Mouse (Mus musculus) left cerebral cortex, adult 2 months (tissue): ENCODE results near the gene Ptafr. TPM values are rescaled to one million over a fixed set of nuclear protein-coding genes. Genes with fewer than 3 reads are reported as not detected.
A peak's percentile ranks its signal among the peaks of the same experiment; 100 is the strongest.
"Not testable (repeated sequence)": the region's sequence is repeated elsewhere in the genome, so short reads cannot be mapped to it uniquely, and the experiment has no call there.

Source experiments
- DNase-seq, 2 experiments: peaks; one replicate each; pipeline ENCODE4 v3.0.0; 2021 to 2022; ENCODE audit warnings: low spot score in 2 of 2, mixed read lengths in 1 of 2; ENCODE audit errors: extremely low spot score in 1 of 2
- H3K27ac ChIP-seq: fragments of 200-600 bp; 2 replicates; pipeline ENCODE4 v1.8.1; 2022
- H3K4me3 ChIP-seq: fragments of 200-600 bp; 2 replicates; pipeline ENCODE4 v1.8.1; 2022
- CTCF ChIP-seq: fragments of 200-600 bp; IDR thresholded peaks from 2 replicates; pipeline ENCODE4 v1.8.1; 2022; ENCODE audit warnings: antibody characterized with exemption, mild to moderate bottlenecking, moderate library complexity
- intact Hi-C: fragments of 180-260 bp; cut with DNase I; formaldehyde crosslinking; loops from one replicate; pipeline ENCODE4 v1.15.1; 2025
- total RNA-seq, 2 experiments: library from RNA; stranded (reverse); gene quantifications; 2 replicates each; pipeline ENCODE4 v1.2.3; 2021

Ptafr gene
- total RNA-seq, 2 experiments from 2014 or later: 1.00 to 1.2 TPM

DNA sequence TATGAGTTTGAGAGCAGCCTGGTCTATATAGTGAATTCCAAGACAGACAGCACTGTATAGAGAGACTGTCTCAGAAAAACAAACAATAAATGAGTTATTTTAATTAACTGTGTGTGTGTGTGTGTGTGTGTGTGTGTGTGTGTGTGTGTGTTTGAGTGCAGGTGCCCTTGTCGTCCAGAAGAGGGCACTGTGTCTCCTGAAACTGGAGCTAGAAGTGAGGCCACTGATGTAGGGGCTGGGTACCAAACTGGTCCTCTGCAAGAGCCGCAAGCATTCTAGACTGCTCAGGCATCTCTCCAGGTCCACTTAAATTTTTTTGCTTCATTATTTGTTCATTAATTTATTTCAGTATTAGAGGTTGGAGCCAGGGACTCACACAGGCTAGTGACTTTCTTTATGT lies 35.0 kb downstream of the Ptafr start:
- Histone ChIP-seq H3K4me3 (no peak overlapping the region), H3K27ac (no peak overlapping the region)
- intact Hi-C loops: no loop called here
- DNase-seq: no peak
- TF ChIP-seq CTCF: no peak

DNA sequence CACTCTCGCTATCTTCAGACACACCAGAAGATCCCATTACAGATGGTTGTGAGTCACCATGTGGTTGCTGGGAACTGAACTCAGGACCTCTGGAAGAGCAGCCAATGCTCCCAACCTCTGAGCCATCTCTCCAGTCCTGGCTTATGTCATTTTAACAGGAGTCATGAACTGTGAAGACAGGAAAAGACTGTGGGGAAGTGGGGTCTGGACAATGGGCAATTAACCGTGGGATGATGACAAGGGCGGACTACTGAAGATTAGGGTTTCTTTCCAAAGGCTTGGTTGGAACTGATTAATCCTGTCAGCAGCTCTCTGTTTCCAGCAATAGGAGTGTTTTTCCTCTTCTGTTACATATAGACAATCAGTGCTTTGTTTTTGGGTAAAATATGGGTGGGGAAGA lies 35.9 kb downstream of the Ptafr start:
- no peak for DNase-seq
- Histone ChIP-seq H3K27ac (no peak overlapping the region), H3K4me3 (no peak overlapping the region)
- TF ChIP-seq CTCF: no peak
- intact Hi-C loops: no loop called here

DNA sequence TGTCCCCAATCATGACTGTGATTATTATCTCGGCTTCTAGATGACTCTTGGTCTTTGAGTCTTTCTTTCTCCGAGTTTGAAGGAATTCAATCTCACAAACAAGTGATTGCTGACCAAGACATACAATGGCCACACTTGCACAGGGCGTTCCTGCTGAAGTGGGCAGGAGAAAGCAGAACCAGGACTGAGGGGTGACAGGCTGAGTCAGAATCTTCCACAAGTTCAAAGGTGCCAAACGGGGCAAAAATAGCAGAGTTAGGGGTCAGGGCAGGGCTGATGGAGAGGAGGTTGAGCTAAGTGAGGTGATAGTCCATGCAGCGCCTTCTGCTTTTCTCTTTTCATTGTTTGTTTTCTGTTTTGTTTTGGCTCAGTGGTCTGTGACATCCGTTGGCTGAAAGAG lies 36.6 kb downstream of the Ptafr start:
- H3K27ac ChIP-seq: no peak overlapping the region
- no peak for TF ChIP-seq CTCF
- no peak overlapping the region for H3K4me3 ChIP-seq
- intact Hi-C loops: no loop called here
- no peak for DNase-seq

DNA sequence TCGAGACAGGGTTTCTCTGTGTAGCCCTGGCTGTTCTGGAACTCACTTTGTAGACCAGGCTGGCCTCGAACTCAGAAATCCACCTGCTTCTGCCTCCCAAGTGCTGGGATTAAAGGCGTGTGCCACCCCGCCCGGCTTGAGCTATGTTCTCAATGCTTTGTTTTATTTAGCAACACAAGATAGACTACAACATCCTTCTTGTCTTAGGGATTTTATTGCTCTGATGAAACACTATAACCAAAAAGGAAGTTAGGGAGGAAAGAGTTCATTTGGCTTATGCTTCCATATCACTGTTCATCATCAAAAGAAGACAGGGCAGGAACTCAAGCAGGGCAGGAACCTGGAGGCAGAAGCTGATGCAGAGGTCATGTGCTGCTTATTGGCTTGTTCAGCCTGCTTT lies 37.4 kb downstream of the Ptafr start:
- DNase-seq, intact Hi-C loops, H3K4me3 ChIP-seq, H3K27ac ChIP-seq: not testable (repeated sequence)

DNA sequence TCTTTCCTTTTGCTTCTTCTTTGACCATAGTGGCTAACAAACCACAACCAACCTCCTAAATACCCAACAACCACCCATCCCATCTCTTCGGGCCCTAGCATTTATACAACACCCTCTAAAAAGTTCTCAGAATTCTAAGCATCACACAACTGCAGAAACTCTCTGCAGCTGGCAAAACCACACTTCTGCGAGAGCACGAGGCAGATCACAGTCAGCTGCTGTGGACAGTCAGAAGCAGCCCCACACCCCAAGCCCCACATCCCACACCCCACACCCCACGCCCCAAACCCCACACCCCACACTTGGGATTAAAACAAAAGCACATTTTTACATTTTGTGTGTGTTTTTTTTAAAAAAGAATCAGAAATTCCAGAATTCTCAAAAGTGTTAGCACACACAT lies 39.6 kb downstream of the Ptafr start:
- no peak overlapping the region for H3K27ac ChIP-seq
- H3K4me3 ChIP-seq: no peak overlapping the region
- TF ChIP-seq CTCF: no peak
- intact Hi-C loops: no loop called here
- no peak for DNase-seq

DNA sequence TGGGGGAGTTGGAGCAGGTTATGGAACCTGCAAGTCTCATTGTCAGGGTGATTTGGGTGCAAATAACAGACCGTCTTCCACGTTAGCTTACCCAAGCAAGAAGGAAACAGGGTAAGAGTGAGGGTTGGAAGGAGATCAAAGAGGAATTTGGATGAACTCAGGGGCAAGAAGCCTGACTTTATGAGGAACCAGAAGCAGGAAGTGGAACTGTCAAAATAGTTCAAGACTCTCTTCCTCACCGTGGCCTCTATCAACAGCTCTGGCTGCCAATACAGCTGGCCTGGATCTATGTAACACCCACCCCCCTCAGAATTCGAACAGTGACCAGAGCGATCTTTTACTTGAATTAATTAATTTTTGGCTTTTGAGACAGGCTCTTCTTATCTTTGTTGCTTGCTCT lies 41.9 kb downstream of the Ptafr start:
- no peak for TF ChIP-seq CTCF
- intact Hi-C loops: no loop called here
- DNase-seq: no peak
- no peak overlapping the region for H3K4me3 ChIP-seq
- H3K27ac ChIP-seq: no peak overlapping the region

DNA sequence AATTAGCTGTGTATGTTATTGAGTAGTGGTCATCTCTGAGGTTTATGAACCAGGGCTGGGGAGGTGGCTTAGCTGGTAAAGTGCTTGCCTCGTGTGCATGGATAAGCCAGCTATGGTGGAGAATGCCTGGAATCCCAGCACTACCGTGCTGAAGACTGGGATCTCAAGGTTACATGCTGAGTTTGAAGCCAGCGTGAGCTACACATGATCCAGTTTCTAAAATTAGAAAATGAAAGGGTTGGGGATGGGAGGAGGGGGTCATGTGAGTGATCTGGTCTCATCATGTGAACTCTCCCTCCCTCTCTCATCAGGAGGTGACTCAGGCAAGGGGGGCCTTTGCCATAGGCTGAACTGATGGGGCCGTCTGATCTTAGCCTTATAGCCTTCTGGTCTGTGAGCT lies 44.3 kb downstream of the Ptafr start:
- no peak for DNase-seq
- Histone ChIP-seq H3K27ac (no peak overlapping the region), H3K4me3 (no peak overlapping the region)
- intact Hi-C loops: no loop called here
- TF ChIP-seq CTCF: no peak

DNA sequence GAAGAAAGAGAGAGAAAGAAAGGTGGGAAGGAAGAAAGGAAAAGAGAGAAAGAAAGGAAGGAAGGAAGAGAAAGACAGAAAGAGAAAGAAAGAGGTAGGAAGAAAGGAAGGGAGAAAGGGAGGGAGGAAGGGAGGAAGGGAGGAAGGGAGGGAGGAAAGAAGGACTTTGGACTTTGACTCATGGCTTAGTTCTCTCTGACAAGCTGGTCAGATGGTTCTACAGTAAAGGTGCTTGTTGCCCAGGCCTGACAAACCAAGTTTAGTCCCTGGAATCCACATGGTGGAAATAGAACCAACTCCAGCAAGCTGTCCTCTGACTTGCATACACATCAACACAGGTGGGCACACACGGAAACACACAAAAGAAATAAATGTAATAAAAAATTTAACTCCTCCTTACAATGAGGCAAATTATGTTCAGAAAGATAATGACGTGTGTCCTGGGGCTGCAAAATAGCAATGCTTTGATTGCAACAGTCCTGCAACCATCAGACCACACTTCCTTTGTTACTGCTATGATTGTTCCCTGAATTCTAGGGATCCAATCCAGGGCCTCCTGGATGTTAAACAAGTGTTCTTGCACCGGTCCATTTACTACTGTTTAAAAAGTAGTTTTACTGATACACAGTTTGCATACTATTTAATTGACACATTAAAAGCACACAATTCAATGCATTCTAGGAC lies 46.6 kb downstream of the Ptafr start:
- intact Hi-C loops: loop anchor here (5.0 kb wide), 1 partner anchor 43 kb away; no protein-coding TSS in a partner anchor
- no peak for DNase-seq
- Histone ChIP-seq H3K27ac (no peak overlapping the region), H3K4me3 (no peak overlapping the region)
- TF ChIP-seq CTCF: no peak

DNA sequence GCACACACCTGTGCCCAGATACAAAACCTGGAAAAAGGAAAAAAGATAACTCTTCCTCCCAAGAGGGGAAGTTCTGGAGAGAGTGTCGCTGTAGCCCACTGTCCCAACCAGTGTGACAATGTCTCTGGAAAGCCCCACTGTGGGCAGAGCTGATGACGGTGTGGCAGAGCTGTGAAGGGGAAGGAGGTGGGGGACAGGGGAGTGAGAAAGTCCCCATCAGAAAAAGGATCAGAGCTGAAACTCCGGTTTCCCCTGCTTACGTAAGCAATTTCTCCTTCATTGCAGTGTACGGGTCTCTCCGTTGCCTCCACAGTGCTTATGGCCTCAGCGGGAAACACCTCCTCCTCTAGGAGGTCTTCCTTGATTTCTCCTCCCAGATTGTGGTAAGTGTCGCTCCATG lies 47.5 kb downstream of the Ptafr start:
- no peak for TF ChIP-seq CTCF
- H3K27ac ChIP-seq: no peak overlapping the region
- intact Hi-C loops: loop anchor here (5.0 kb wide), 1 partner anchor 44 kb away; no protein-coding TSS in a partner anchor
- H3K4me3 ChIP-seq: no peak overlapping the region
- no peak for DNase-seq

DNA sequence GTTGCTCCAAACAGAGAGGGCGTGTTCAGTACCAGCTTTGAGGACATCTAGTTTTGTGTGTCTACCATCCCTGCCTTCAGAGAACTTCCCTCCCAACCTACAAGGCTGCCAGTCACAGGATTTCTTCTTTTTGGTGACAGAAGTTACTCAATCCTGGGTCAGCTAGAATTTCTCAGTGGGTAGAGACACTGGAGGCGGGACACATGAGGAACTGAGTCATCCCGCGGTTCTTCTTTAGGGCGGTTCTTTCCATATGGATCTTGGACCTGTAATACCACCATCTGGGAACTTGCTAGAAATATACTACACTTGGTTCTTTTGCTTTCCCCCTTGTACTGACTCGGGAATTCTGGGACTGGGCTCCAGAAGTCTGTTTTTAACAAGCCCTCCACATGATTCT lies 54.0 kb downstream of the Ptafr start:
- intact Hi-C loops: no loop called here
- TF ChIP-seq CTCF: no peak
- peak in 1 of 2 experiments; percentile 38 for DNase-seq
- H3K27ac ChIP-seq: peak overlapping the region; percentile 76; the same call in 1 of the 2 replicates
- no peak overlapping the region for H3K4me3 ChIP-seq

DNA sequence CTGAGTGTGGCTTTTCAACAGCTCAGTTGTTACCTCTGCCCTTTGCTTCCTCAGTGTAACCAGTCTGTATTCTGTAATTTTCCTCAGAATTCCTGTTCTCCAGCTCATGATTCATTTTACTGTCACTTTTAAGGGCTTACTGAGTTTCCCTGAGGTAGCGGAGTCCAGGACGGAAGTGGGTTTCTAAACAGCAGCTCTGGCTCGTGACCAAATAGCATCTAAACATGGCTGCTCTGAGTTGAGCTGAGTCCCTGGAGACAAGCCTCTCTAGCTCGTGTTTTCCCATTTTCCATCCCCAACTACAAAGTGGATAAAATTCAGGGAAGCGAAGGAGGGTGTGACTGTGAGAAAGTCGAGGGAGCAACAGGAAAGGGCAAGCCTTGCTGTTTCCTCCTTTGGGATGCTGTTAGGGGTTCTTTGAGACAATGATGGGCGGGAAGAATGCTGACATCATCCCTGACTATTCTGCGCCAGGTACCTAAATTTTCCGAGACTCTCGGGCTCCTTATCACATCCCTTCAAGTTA lies 55.0 kb downstream of the Ptafr start:
- no peak for DNase-seq
- peak overlapping the region; percentile 76 for H3K27ac ChIP-seq
- intact Hi-C loops: no loop called here

DNA sequence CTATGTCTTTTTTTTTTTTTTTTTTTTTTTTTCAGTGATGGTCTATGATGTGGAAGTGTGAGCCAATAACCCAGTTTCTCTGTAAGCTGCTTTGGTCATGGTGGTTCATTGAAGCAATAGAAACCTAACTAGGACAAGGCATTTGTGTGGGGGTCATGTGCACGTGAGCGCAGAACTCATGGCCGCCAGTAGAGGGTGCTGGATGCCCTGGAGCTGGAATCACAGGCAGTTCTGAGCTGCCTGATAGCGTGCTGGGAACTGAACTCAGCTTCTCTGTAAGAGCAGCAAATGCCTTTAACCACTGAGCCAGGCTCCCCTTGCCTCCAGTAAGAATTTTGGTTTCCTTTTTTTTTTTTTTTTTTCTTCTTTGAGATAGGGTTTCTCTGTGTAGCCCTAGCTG lies 56.3 kb downstream of the Ptafr start:
- intact Hi-C loops: no loop called here
- TF ChIP-seq CTCF: no peak
- Histone ChIP-seq H3K27ac (no peak overlapping the region), H3K4me3 (no peak overlapping the region)
- no peak for DNase-seq

More for the DNA sequence above, 55.0 kb downstream of the Ptafr start:
- no peak overlapping the region for H3K4me3 ChIP-seq
- no peak for TF ChIP-seq CTCF
